Mouse (Mus musculus): Measurements from ENCODE around the gene Cd101.

- TF ChIP-seq NANOG (IDR thresholded peaks at IDR 0.05; ENCODE audit: borderline replicate concordance, low read length) (no peak), CTCF (conservative IDR thresholded peaks at IDR 0.05; ENCODE audit: low read length) (no peak), POU5F1 (IDR thresholded peaks at IDR 0.05; ENCODE audit: borderline replicate concordance, low read length) (no peak)
These were observed 41.5 kb upstream of the Cd101 start for GRCm38 (mm10) chr3:101070796-101071235.

Data from E14TG2a.4 (cell line).